Mouse (Mus musculus) lung, adult 2 months (tissue): Measurements from ENCODE around the gene Ccdc120.

Source experiments
- CTCF ChIP-seq: fragments of 200-500 bp; IDR thresholded peaks from 2 replicates; pipeline ENCODE4 v1.5.1; 2011; ENCODE audit warnings: mild to moderate bottlenecking, low read length, control low read depth; ENCODE audit not compliant: insufficient read depth
- POLR2A ChIP-seq: fragments of 200-500 bp; IDR thresholded peaks from 2 replicates; pipeline ENCODE4 v1.6.1; 2011; ENCODE audit warnings: low read depth, mild to moderate bottlenecking, control low read depth, low read length, borderline replicate concordance; ENCODE audit errors: extremely low read depth

GRCm38 (mm10) chrX:7744940-7745339 is 5.8 kb downstream of the Ccdc120 start:
- no peak for TF ChIP-seq CTCF
- no peak for TF ChIP-seq POLR2A
